Mouse (Mus musculus) stomach, postnatal 0 days (tissue): ENCODE data around the gene Ric8b.

Source experiments
- CTCF ChIP-seq: IDR thresholded peaks from 2 replicates; pipeline ENCODE4 v1.5.1; 2016; ENCODE audit warnings: antibody characterized with exemption, low read depth, mild to moderate bottlenecking, moderate library complexity
- EP300 ChIP-seq: optimal IDR thresholded peaks from 2 replicates; pipeline ENCODE3; 2016; ENCODE audit warnings: antibody characterized with exemption

DNA sequence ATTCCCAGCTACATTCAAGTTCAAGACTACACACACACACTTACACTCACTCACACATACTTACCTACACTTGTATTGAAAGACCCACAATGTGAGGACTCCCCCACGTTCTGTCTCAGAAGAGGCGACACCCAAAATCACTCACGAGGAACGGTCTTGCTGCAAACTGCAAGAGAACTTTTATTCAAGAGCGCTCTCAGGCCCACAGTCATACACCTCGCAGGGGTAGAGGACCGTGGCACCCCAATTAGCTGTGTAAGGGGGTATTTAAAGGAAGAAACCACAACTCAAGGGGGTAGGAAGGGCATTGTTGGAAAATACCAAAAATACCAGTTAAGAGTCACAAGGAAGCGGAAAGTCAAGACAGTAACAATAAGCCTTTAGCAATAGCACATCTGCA is 130.6 kb downstream of the Ric8b start:
- no peak for TF ChIP-seq CTCF
- TF ChIP-seq EP300, result no peak
